Comparison of ENCODE assay signal across 10 mouse cellular contexts in genomic region chr15:25650371-25650770, GRCm38 (mm10). TPM values are rescaled to one million over a fixed set of nuclear protein-coding genes. Genes with fewer than 3 reads are reported as not detected.
DNase-seq lines count a peak whose midpoint lies in the region; ATAC-seq and TF ChIP-seq lines count a peak whose summit lies in the region.
"Had no signal": no experiment of that assay in that cellular context is flagged by ENCODE, and none has a peak within 500 bp of the region (broad histone marks: within the 10 kb centered on the region; RNA-seq: fewer than 3 reads in every experiment).

No protein-coding gene starts in this region.

- TF ChIP-seq EP300 in liver, postnatal 0 days (IDR thresholded peaks at IDR 0.05; ENCODE audit: low read depth): no peak

- no peak for TF ChIP-seq CTCF in liver, postnatal 0 days (IDR thresholded peaks at IDR 0.05; ENCODE audit: low read depth)
- TF ChIP-seq CTCF in gastrocnemius, adult 2 months (IDR thresholded peaks at IDR 0.05): no peak

- peak; percentile 35 for DNase-seq in adrenal gland, postnatal 14 days
- DNase-seq in adrenal gland, postnatal 36 days: no peak
- DNase-seq in c-Kit-positive CD71-negative TER-119-negative erythroid progenitor cells, embryonic 14.5 days (ENCODE audit: low read depth): peak; percentile 13
- DNase-seq in heart, postnatal 14 days: peak; percentile 22 to 51
- no peak for DNase-seq in liver, postnatal 0 days
- no peak for DNase-seq in gastrocnemius, adult 2 months
- no peak for DNase-seq in hindbrain, embryonic 10.5 days (ENCODE audit: low spot score)

- H3K9me3 ChIP-seq in liver, postnatal 0 days (ENCODE audit: low read length): no peaks in the 10 kb centered on the region
- no peaks in the 10 kb centered on the region for H3K9me3 ChIP-seq in hindbrain, embryonic 16.5 days (ENCODE audit: control insufficient read depth, low read length)
- no peaks in the 10 kb centered on the region for H3K9me3 ChIP-seq in hindbrain, embryonic 10.5 days
- H3K9me3 ChIP-seq: neural tube, embryonic 12.5 days had no signal

- no peak overlapping the region for H3K9ac ChIP-seq in liver, postnatal 0 days (replicated peaks)
- H3K9ac ChIP-seq in hindbrain, embryonic 16.5 days (ENCODE audit: low read depth, low read length): no peak overlapping the region
- H3K9ac ChIP-seq: neural tube, embryonic 12.5 days had no signal

- H3K27ac ChIP-seq in liver, postnatal 0 days (ENCODE audit: low read depth): 0 out of 2 replicates have a peak overlapping the region, but pooled peaks have one; percentile 29
- H3K27ac ChIP-seq in hindbrain, embryonic 16.5 days (ENCODE audit: low read depth, low read length): no peak overlapping the region
- H3K27ac ChIP-seq in gastrocnemius, adult 2 months: no peak overlapping the region
- no peak overlapping the region for H3K27ac ChIP-seq in hindbrain, embryonic 10.5 days
- H3K27ac ChIP-seq: neural tube, embryonic 12.5 days had no signal

- peak; percentile 43; the same call in 1 of the 2 replicates for ATAC-seq in liver, postnatal 0 days
- no peak for ATAC-seq in hindbrain, embryonic 16.5 days

- H3K4me2 ChIP-seq in liver, postnatal 0 days (ENCODE audit: low read depth, low read length): no peak overlapping the region
- no peak overlapping the region for H3K4me2 ChIP-seq in hindbrain, embryonic 16.5 days (ENCODE audit: low read length)
- H3K4me2 ChIP-seq: neural tube, embryonic 12.5 days had no signal

- WGBS in liver, postnatal 0 days (ENCODE audit: insufficient replicate concordance): 31% methylated on average over 5 of the region's 5 CpGs
- 73% methylated on average over 5 of the region's 5 CpGs for WGBS in hindbrain, embryonic 16.5 days
- 69% methylated on average over 5 of the region's 5 CpGs for WGBS in hindbrain, embryonic 10.5 days

- H3K4me3 ChIP-seq in liver, postnatal 0 days (ENCODE audit: low read depth, low read length): no peak overlapping the region
- no peak overlapping the region for H3K4me3 ChIP-seq in hindbrain, embryonic 16.5 days (ENCODE audit: low read length)
- no peak overlapping the region for H3K4me3 ChIP-seq in gastrocnemius, adult 2 months
- no peak overlapping the region for H3K4me3 ChIP-seq in hindbrain, embryonic 10.5 days
- H3K4me3 ChIP-seq: megakaryocyte, embryonic 14.5 days; neural tube, embryonic 12.5 days had no signal

- intact Hi-C loops in heart, postnatal 14 days (cut with DNase I): no loop called here
- intact Hi-C loops in gastrocnemius, adult 2 months (cut with DNase I): no loop called here

- H3K27me3 ChIP-seq in liver, postnatal 0 days (ENCODE audit: insufficient read depth, low read length): no peaks in the 10 kb centered on the region
- no peaks in the 10 kb centered on the region for H3K27me3 ChIP-seq in hindbrain, embryonic 16.5 days (replicated peaks; ENCODE audit: control insufficient read depth, insufficient read depth, low read length)
- H3K27me3 ChIP-seq in hindbrain, embryonic 10.5 days (ENCODE audit: insufficient read depth, poor library complexity, severe bottlenecking): no peaks in the 10 kb centered on the region
- H3K27me3 ChIP-seq: megakaryocyte, embryonic 14.5 days; neural tube, embryonic 12.5 days had no signal

- peaks cover 31% of the 10 kb centered on the region for H3K4me1 ChIP-seq in liver, postnatal 0 days (ENCODE audit: insufficient read depth)
- H3K4me1 ChIP-seq in hindbrain, embryonic 16.5 days (ENCODE audit: control insufficient read depth, insufficient read depth, low read depth, low read length): no peaks in the 10 kb centered on the region
- H3K4me1 ChIP-seq in hindbrain, embryonic 10.5 days (replicated peaks): peaks cover 50% of the 10 kb centered on the region
- H3K4me1 ChIP-seq: neural tube, embryonic 12.5 days had no signal

- H3K36me3 ChIP-seq in liver, postnatal 0 days (replicated peaks; ENCODE audit: insufficient read depth, low read length): no peaks in the 10 kb centered on the region
- H3K36me3 ChIP-seq in hindbrain, embryonic 16.5 days (ENCODE audit: control insufficient read depth, insufficient read depth, low read length): no peaks in the 10 kb centered on the region
- H3K36me3 ChIP-seq in hindbrain, embryonic 10.5 days: 0 out of 2 replicates have a peak, but pooled peaks cover 6% of the 10 kb centered on the region
- H3K36me3 ChIP-seq: neural tube, embryonic 12.5 days had no signal

RNA-seq across cellular contexts. Expression of gene Myo10, which starts 28.0 kb away (rescaled TPM):
- 99.6 and 103 TPM in 2 replicates for total RNA-seq in adrenal gland, postnatal 14 days (2021)
- 100 to 1,000 TPM in 1 of 2 experiments, 10 to 100 TPM in 1; 83.3 to 141 TPM for total RNA-seq in adrenal gland, postnatal 36 days (2021)
- 10 to 100 TPM; 64.7 to 66.9 TPM for total RNA-seq in heart, postnatal 14 days (2021)
- polyA plus RNA-seq in liver, postnatal 0 days (2015; fragmentation: Nextera tagmentation; extraction: Ambion mirVana): 4.9 and 5.9 TPM in 2 replicates
- 26.2 and 28.8 TPM in 2 replicates for polyA plus RNA-seq in hindbrain, embryonic 16.5 days (2015; fragmentation: Nextera tagmentation; extraction: Ambion mirVana)
- total RNA-seq in gastrocnemius, adult 2 months (2021): 10 to 100 TPM; 56.1 to 62.0 TPM
- 41.8 and 45.4 TPM in 2 replicates for polyA plus RNA-seq in hindbrain, embryonic 10.5 days (2016; fragmentation: Nextera tagmentation; extraction: Ambion mirVana)

Comparison
In these comparisons a context has a peak if more than half of its experiments do, and no peak if none do; other contexts are left out.
1. DNase-seq: peak in adrenal gland, postnatal 14 days (single experiment), c-Kit-positive CD71-negative TER-119-negative erythroid progenitor cells, embryonic 14.5 days (single experiment) and heart, postnatal 14 days (2 of 2); none in adrenal gland, postnatal 36 days (0 of 2), liver, postnatal 0 days (single experiment), gastrocnemius, adult 2 months (single experiment) and hindbrain, embryonic 10.5 days (single experiment).